Mouse (Mus musculus) limb, embryonic 12.5 days (tissue): ENCODE results near the gene Cetn3. TPM values are rescaled to one million over a fixed set of nuclear protein-coding genes. Genes with fewer than 3 reads are reported as not detected.

ENCODE experiments used
- polyA plus RNA-seq: library from polyadenylated mRNA; unstranded; fragments of >200 nt; fragmentation: Nextera tagmentation; extraction: Ambion mirVana; gene quantifications from 2 replicates; pipeline ENCODE4 v1.2.1, GENCODE M21; 2016

Cetn3 gene
- polyA plus RNA-seq, 1 experiment from 2014 or later: 225 TPM

Other genes with a start within 250 kb of the Cetn3 start
- gene Adgrv1, start 149.9 kb upstream of the Cetn3 start, polyA plus RNA-seq: 0.97 and 1.0 TPM in 2 replicates
- 24.5 and 26.8 TPM in 2 replicates for gene Lysmd3, start 125.4 kb upstream of the Cetn3 start, polyA plus RNA-seq
- gene Polr3g, start 72.1 kb upstream of the Cetn3 start, polyA plus RNA-seq: 14.6 and 14.8 TPM in 2 replicates
- gene Mblac2, start 71.7 kb upstream of the Cetn3 start, polyA plus RNA-seq: 4.7 and 5.2 TPM in 2 replicates